Mouse (Mus musculus) small intestine, adult 2 months (tissue): ENCODE measurements at regions not wholly inside any gene's neighbourhood (a gene's known extent, or its start where the extent isn't known, plus 50 kb on each side); places are given as distances from the start of the nearest gene placed in this dataset.

Experiments used
- H3K27ac ChIP-seq: fragments of 200-500 bp; 2 replicates; pipeline ENCODE4 v1.5.1; 2012; ENCODE audit warnings: low read depth, low read length, control low read depth, inconsistent platforms; ENCODE audit not compliant: insufficient read depth
- H3K27me3 ChIP-seq: fragments of 200-500 bp; 2 replicates; pipeline ENCODE4 v1.6.1; 2012; ENCODE audit warnings: mild to moderate bottlenecking, moderate library complexity, low read length, inconsistent platforms; ENCODE audit not compliant: control insufficient read depth, insufficient read depth
- H3K36me3 ChIP-seq: fragments of 200-500 bp; 2 replicates; pipeline ENCODE4 v1.6.1; 2012; ENCODE audit warnings: mild to moderate bottlenecking, low read length, control low read depth, inconsistent platforms; ENCODE audit not compliant: control insufficient read depth, insufficient read depth
- H3K4me1 ChIP-seq: fragments of 200-500 bp; 2 replicates; pipeline ENCODE4 v1.6.1; 2012; ENCODE audit warnings: low read length, inconsistent platforms, mixed read lengths; ENCODE audit not compliant: control insufficient read depth, insufficient read depth, insufficient read length
- H3K4me3 ChIP-seq: fragments of 200-500 bp; 2 replicates; pipeline ENCODE4 v1.5.1; 2012; ENCODE audit warnings: low read depth, mild to moderate bottlenecking, control low read depth, inconsistent platforms, low read length, moderate library complexity
- CTCF ChIP-seq: fragments of 200-500 bp; IDR thresholded peaks from 2 replicates; pipeline ENCODE4 v1.5.1; 2012; ENCODE audit warnings: low read depth, mild to moderate bottlenecking, control low read depth, inconsistent platforms, low read length, moderate library complexity, mixed read lengths; ENCODE audit not compliant: insufficient replicate concordance, insufficient read length; ENCODE audit errors: extremely low read depth
- POLR2A ChIP-seq: fragments of 200-500 bp; IDR thresholded peaks from 2 replicates; pipeline ENCODE4 v1.6.1; 2012; ENCODE audit warnings: low read depth, mild to moderate bottlenecking, control low read depth, inconsistent platforms, low read length, moderate library complexity
- WGBS: fragments of 180-500 bp; shearing (Covaris S2); methylation state at CpG from one replicate; pipeline ENCODE4 v1.1.7; 2018; 5-methylcytosine and 5-hydroxymethylcytosine counted together

GRCm38 (mm10) chr9:94295431-94295830 is 242.4 kb downstream of the 1190002N15Rik start:
- Histone ChIP-seq H3K4me3 (no peak overlapping the region), H3K36me3 (no peaks in the 10 kb centered on the region), H3K4me1 (no peaks in the 10 kb centered on the region), H3K27me3 (no peaks in the 10 kb centered on the region), H3K27ac (no peak overlapping the region)
- no peak for TF ChIP-seq POLR2A
- TF ChIP-seq CTCF, result no peak
- WGBS, result 46% methylated on average over 6 of the region's 6 CpGs

- TF ChIP-seq CTCF (no peak), POLR2A (no peak)
- Histone ChIP-seq H3K27ac (no peak overlapping the region), H3K4me3 (no peak overlapping the region), H3K36me3 (no peaks in the 10 kb centered on the region), H3K27me3 (no peaks in the 10 kb centered on the region), H3K4me1 (no peaks in the 10 kb centered on the region)
- WGBS, result 43% methylated on average over 3 of the region's 3 CpGs
These were observed 245.7 kb downstream of the 1190002N15Rik start for GRCm38 (mm10) chr9:94292147-94292546.

- no peak for TF ChIP-seq POLR2A
- no peaks in the 10 kb centered on the region for H3K4me1 ChIP-seq
- H3K27ac ChIP-seq, result no peak overlapping the region
- H3K27me3 ChIP-seq, result no peaks in the 10 kb centered on the region
- H3K4me3 ChIP-seq, result no peak overlapping the region
- H3K36me3 ChIP-seq, result no peaks in the 10 kb centered on the region
These were observed 248.3 kb downstream of the 1190002N15Rik start for GRCm38 (mm10) chr9:94289546-94289945.

GRCm38 (mm10) chr9:94287559-94287958 is 250.3 kb downstream of the 1190002N15Rik start:
- Histone ChIP-seq H3K4me1 (no peaks in the 10 kb centered on the region), H3K27me3 (no peaks in the 10 kb centered on the region), H3K4me3 (no peak overlapping the region), H3K27ac (no peak overlapping the region), H3K36me3 (no peaks in the 10 kb centered on the region)
- WGBS, result 59% methylated on average over 2 of the region's 2 CpGs
- TF ChIP-seq CTCF (no peak), POLR2A (no peak)

- Histone ChIP-seq H3K27me3 (no peaks in the 10 kb centered on the region), H3K36me3 (no peaks in the 10 kb centered on the region), H3K4me1 (no peaks in the 10 kb centered on the region), H3K27ac (no peak overlapping the region), H3K4me3 (no peak overlapping the region)
- WGBS, result 77% methylated on average over 4 of the region's 4 CpGs
- TF ChIP-seq CTCF, result no peak
- TF ChIP-seq POLR2A, result no peak
These were observed 259.0 kb downstream of the 1190002N15Rik start for GRCm38 (mm10) chr9:94278657-94279585.

GRCm38 (mm10) chr9:94277096-94277495 is 260.8 kb downstream of the 1190002N15Rik start:
- Histone ChIP-seq H3K36me3 (no peaks in the 10 kb centered on the region), H3K4me1 (no peaks in the 10 kb centered on the region), H3K27me3 (no peaks in the 10 kb centered on the region), H3K27ac (no peak overlapping the region), H3K4me3 (no peak overlapping the region)
- TF ChIP-seq POLR2A, result no peak
- WGBS, result 71% methylated on average over 3 of the region's 3 CpGs

GRCm38 (mm10) chr9:94269213-94269612 is 268.7 kb downstream of the 1190002N15Rik start:
- no peak overlapping the region for H3K4me3 ChIP-seq
- H3K36me3 ChIP-seq, result no peaks in the 10 kb centered on the region
- 74% methylated on average over 5 of the region's 5 CpGs for WGBS
- no peaks in the 10 kb centered on the region for H3K27me3 ChIP-seq
- H3K27ac ChIP-seq, result no peak overlapping the region
- TF ChIP-seq POLR2A, result no peak
- TF ChIP-seq CTCF, result no peak
- no peaks in the 10 kb centered on the region for H3K4me1 ChIP-seq
